Mouse (Mus musculus) neural tube, embryonic 15.5 days (tissue): ENCODE data around the gene Tppp2. TPM values are rescaled to one million over a fixed set of nuclear protein-coding genes. Genes with fewer than 3 reads are reported as not detected.

Experiments
- ATAC-seq: fragments of 200-750 bp; cut with Nextera tagmentation; 2 replicates; pipeline ENCODE4 v1.8.0; 2017; ENCODE audit warnings: mild to moderate bottlenecking, moderate TSS enrichment, moderate library complexity; ENCODE audit not compliant: low FRiP score
- H3K27ac ChIP-seq: fragments of 300-500 bp; sonication (generic); replicated peaks from 2 replicates; pipeline ENCODE4 v1.5.1; 2015; ENCODE audit warnings: mild to moderate bottlenecking, inconsistent platforms
- H3K27me3 ChIP-seq: fragments of 300-500 bp; sonication (generic); replicated peaks from 2 replicates; pipeline ENCODE4 v1.6.1; 2015; ENCODE audit warnings: inconsistent platforms
- H3K36me3 ChIP-seq: fragments of 300-500 bp; sonication (generic); 2 replicates; pipeline ENCODE4 v1.6.1; 2015; ENCODE audit warnings: inconsistent platforms
- H3K4me1 ChIP-seq: fragments of 300-500 bp; sonication (generic); 2 replicates; pipeline ENCODE4 v1.6.1; 2015; ENCODE audit warnings: inconsistent platforms
- H3K4me2 ChIP-seq: fragments of 300-500 bp; sonication (generic); 2 replicates; pipeline ENCODE4 v1.6.1; 2015; ENCODE audit warnings: inconsistent platforms, mild to moderate bottlenecking, moderate library complexity
- H3K4me3 ChIP-seq: fragments of 300-500 bp; sonication (generic); replicated peaks from 2 replicates; pipeline ENCODE4 v1.5.1; 2015; ENCODE audit warnings: mild to moderate bottlenecking, inconsistent platforms
- H3K9ac ChIP-seq: fragments of 300-500 bp; sonication (generic); replicated peaks from 2 replicates; pipeline ENCODE4 v1.6.1; 2015; ENCODE audit warnings: mild to moderate bottlenecking, inconsistent platforms
- H3K9me3 ChIP-seq: fragments of 300-500 bp; sonication (generic); replicated peaks from 2 replicates; pipeline ENCODE4 v1.6.1; 2016; ENCODE audit warnings: inconsistent platforms
- WGBS: fragments of 180-500 bp; shearing (Covaris S2); methylation state at CpG from one replicate; pipeline ENCODE4 v1.1.7; 2015; ENCODE audit warnings: mixed read lengths; 5-methylcytosine and 5-hydroxymethylcytosine counted together
- polyA plus RNA-seq: library from polyadenylated mRNA; unstranded; fragments of >200 nt; fragmentation: Nextera tagmentation; extraction: Ambion mirVana; gene quantifications from 2 replicates; pipeline ENCODE4 v1.2.1, GENCODE M21; 2015

Gene Tppp2
- polyA plus RNA-seq, 1 experiment from 2014 or later = not detected

DNA sequence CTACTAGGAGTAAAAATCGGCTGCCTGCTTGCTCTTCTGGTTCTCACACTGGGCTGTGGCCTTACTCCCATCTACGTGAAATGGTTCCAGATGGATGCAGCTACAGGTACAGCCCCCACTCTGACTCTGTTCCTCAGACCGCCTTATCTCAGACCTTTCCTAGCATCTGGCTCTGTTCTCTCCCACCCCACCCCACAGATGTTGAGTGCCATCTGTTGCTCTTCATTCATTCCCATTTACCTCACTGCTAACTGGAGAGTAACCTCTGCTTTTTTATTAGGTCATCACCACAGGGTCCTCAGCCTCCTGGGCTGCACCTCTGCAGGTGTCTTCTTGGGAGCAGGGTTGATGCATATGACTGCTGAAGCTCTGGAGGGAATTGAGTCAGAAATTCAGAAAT, 24.4 kb upstream of the Tppp2 start:
- no peak overlapping the region for H3K4me3 ChIP-seq
- H3K9me3 ChIP-seq = no peaks in the 10 kb centered on the region
- 70% methylated on average over 3 of the region's 3 CpGs for WGBS
- no peak overlapping the region for H3K9ac ChIP-seq
- no peaks in the 10 kb centered on the region for H3K4me1 ChIP-seq
- no peak overlapping the region for H3K4me2 ChIP-seq
- H3K27ac ChIP-seq = no peak overlapping the region
- no peaks in the 10 kb centered on the region for H3K27me3 ChIP-seq
- ATAC-seq = 0 out of 2 replicates have a peak, but pooled peaks have one; percentile 40
- peaks cover 65% of the 10 kb centered on the region for H3K36me3 ChIP-seq

DNA sequence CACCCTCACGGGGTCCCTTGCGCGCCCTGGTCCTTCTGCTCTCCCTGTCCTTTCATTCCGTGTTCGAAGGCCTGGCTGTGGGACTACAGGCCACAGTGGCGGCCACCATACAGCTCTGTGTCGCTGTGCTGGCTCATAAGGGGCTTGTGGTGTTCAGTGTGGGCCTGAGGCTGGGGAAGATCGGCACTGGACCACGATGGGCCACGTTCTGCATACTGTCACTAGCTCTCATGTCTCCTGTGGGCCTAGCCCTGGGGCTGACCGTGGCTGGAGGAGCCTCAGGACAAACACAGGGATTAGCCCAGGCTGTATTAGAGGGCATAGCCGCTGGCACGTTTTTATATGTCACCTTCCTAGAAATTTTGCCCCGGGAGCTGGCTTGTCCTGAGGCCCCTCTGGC, 23.2 kb upstream of the Tppp2 start:
- no peak for ATAC-seq
- H3K27ac ChIP-seq = no peak overlapping the region
- H3K27me3 ChIP-seq = no peaks in the 10 kb centered on the region
- no peak overlapping the region for H3K4me3 ChIP-seq
- H3K4me2 ChIP-seq = no peak overlapping the region
- no peak overlapping the region for H3K9ac ChIP-seq
- no peaks in the 10 kb centered on the region for H3K9me3 ChIP-seq
- 87% methylated on average over 14 of the region's 14 CpGs for WGBS
- no peaks in the 10 kb centered on the region for H3K4me1 ChIP-seq
- H3K36me3 ChIP-seq = peaks cover 53% of the 10 kb centered on the region

- no peak overlapping the region for H3K4me2 ChIP-seq
- H3K4me3 ChIP-seq = no peak overlapping the region
- H3K9me3 ChIP-seq = no peaks in the 10 kb centered on the region
- no peaks in the 10 kb centered on the region for H3K4me1 ChIP-seq
- H3K27ac ChIP-seq = no peak overlapping the region
- H3K36me3 ChIP-seq = peaks cover 44% of the 10 kb centered on the region
- H3K9ac ChIP-seq = no peak overlapping the region
- 89% methylated on average over 6 of the region's 6 CpGs for WGBS
- H3K27me3 ChIP-seq = no peaks in the 10 kb centered on the region
- no peak for ATAC-seq
These were observed 22.2 kb upstream of the Tppp2 start for GRCm38 (mm10) chr14:51896019-51896418.

- no peak overlapping the region for H3K9ac ChIP-seq
- no peak for ATAC-seq
- WGBS = 86% methylated on average over 8 of the region's 8 CpGs
These were observed 21.6 kb upstream of the Tppp2 start for GRCm38 (mm10) chr14:51896539-51897170.

DNA sequence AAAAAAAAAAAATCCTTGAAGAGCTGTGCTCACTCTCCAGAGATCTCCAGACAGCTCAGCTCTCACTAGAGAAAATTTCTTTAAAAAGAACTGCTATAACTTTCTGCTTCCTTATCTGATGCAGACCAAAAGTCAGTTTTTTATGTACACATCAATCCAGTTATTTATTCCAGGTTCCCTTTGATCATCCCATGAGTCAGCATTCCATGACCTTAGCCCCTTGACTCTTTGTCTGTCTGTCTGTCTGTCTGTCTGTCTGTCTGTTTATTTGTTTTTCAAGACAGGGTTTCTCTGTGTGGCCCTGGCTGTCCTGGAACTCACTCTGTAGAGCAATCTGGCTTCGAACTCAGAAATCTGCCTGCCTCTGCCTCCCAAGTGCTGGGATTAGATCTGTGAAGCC, 18.9 kb upstream of the Tppp2 start:
- ATAC-seq = no peak
- H3K9me3 ChIP-seq = no peaks in the 10 kb centered on the region
- H3K36me3 ChIP-seq = peaks cover 18% of the 10 kb centered on the region
- H3K4me1 ChIP-seq = no peaks in the 10 kb centered on the region
- 95% methylated on average over 1 of the region's 1 CpGs for WGBS
- no peak overlapping the region for H3K9ac ChIP-seq
- no peak overlapping the region for H3K4me3 ChIP-seq
- no peak overlapping the region for H3K27ac ChIP-seq
- H3K27me3 ChIP-seq = no peaks in the 10 kb centered on the region
- no peak overlapping the region for H3K4me2 ChIP-seq

More at GRCm38 (mm10) chr14:51896539-51897170, 21.6 kb upstream of the Tppp2 start:
- peaks cover 38% of the 10 kb centered on the region for H3K36me3 ChIP-seq
- no peaks in the 10 kb centered on the region for H3K9me3 ChIP-seq
- no peak overlapping the region for H3K27ac ChIP-seq
- no peaks in the 10 kb centered on the region for H3K4me1 ChIP-seq
- H3K4me3 ChIP-seq = no peak overlapping the region
- no peak overlapping the region for H3K4me2 ChIP-seq
- no peaks in the 10 kb centered on the region for H3K27me3 ChIP-seq

GRCm38 (mm10) chr14:51902806-51903710, 15.2 kb upstream of the Tppp2 start:
- 61% methylated on average over 9 of the region's 9 CpGs for WGBS
- H3K4me2 ChIP-seq = no peak overlapping the region
- no peak overlapping the region for H3K9ac ChIP-seq

DNA sequence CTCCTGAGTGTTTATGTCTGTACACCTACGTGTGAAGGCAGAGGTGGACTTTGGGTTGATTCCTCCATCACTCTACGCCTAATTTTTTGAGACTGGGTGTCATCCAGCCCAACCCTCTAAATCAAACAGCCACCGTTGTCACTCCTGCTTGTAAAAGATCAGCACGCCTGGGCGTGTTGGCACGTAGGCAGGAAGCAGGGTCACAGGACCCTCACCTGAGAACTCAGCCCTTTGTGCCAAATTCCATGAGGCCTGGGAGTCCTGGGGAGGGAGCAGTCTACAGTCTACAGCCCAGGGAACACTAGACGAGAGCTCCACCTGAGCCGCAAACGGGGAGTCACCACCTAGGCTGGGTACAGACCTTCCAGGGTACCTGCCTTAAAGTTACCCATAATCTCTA, 14.4 kb upstream of the Tppp2 start:
- Histone ChIP-seq H3K4me3 (no peak overlapping the region), H3K36me3 (peaks cover 27% of the 10 kb centered on the region), H3K4me1 (no peaks in the 10 kb centered on the region), H3K9me3 (no peaks in the 10 kb centered on the region), H3K9ac (no peak overlapping the region), H3K27ac (no peak overlapping the region), H3K27me3 (no peaks in the 10 kb centered on the region), H3K4me2 (no peak overlapping the region)
- WGBS = 91% methylated on average over 9 of the region's 9 CpGs
- peak; percentile 13; the same call in 1 of the 2 replicates for ATAC-seq

More at GRCm38 (mm10) chr14:51902806-51903710, 15.2 kb upstream of the Tppp2 start:
- Histone ChIP-seq H3K4me1 (no peaks in the 10 kb centered on the region), H3K27ac (no peak overlapping the region), H3K9me3 (no peaks in the 10 kb centered on the region), H3K27me3 (no peaks in the 10 kb centered on the region), H3K4me3 (no peak overlapping the region), H3K36me3 (peaks cover 19% of the 10 kb centered on the region)
- peak; percentile 85 for ATAC-seq

DNA sequence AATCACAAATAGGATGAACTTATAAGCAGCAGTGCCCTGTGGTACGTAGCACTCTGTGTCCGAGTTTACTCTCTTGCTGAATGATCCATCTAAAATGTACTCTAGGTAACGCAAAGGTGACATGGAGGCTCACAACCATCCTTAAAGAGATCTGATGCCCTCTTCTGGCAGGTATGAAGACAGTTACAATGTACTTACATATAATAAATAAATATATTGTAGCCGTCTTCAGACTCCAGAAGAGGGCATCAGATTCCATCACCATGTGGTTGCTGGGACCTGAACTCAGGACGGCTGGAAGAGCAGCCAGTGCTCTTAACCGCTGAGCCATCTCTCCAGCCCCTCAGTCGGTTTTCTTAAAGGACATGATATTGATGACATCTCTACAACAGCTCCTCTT, 13.5 kb upstream of the Tppp2 start:
- Histone ChIP-seq H3K9me3 (no peaks in the 10 kb centered on the region), H3K4me3 (no peak overlapping the region), H3K36me3 (peaks cover 32% of the 10 kb centered on the region), H3K27ac (no peak overlapping the region), H3K4me1 (no peaks in the 10 kb centered on the region), H3K9ac (no peak overlapping the region), H3K27me3 (no peaks in the 10 kb centered on the region), H3K4me2 (no peak overlapping the region)
- no peak for ATAC-seq
- 73% methylated on average over 7 of the region's 7 CpGs for WGBS

GRCm38 (mm10) chr14:51906102-51906501, 12.1 kb upstream of the Tppp2 start:
- Histone ChIP-seq H3K4me3 (no peak overlapping the region), H3K27ac (no peak overlapping the region), H3K4me2 (no peak overlapping the region), H3K36me3 (peaks cover 32% of the 10 kb centered on the region), H3K9ac (no peak overlapping the region), H3K27me3 (no peaks in the 10 kb centered on the region), H3K4me1 (0 out of 2 replicates have a peak, but pooled peaks cover 4% of the 10 kb centered on the region), H3K9me3 (no peaks in the 10 kb centered on the region)
- whole genome bisulfite sequencing = 94% methylated on average over 11 of the region's 11 CpGs
- no peak for ATAC-seq

DNA sequence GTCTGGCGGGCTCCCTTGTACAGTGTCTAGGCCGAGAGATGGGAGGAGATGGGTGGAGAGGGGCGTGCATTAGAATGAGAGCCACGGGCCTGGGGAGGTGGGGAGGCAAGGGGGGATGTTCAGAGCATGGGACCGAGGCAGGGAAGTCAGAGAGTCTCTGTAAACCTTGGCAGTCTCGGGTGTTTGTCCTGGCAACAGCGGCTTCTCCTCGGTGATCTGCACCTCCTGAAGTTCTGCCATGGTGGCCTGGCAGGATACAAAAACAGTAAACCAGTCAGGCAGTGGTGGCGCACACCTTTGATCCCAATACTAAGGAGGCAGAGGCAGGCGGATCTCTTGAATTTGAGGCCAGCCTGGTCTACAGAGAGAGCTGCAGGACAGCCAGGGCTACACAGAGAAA, 6.9 kb upstream of the Tppp2 start:
- no peak overlapping the region for H3K9ac ChIP-seq
- peak overlapping the region; percentile 98 for H3K4me2 ChIP-seq
- ATAC-seq = no peak
- H3K4me1 ChIP-seq = peaks cover 33% of the 10 kb centered on the region
- H3K27ac ChIP-seq = no peak overlapping the region
- H3K4me3 ChIP-seq = peak overlapping the region; percentile 66
- H3K27me3 ChIP-seq = no peaks in the 10 kb centered on the region
- 79% methylated on average over 10 of the region's 10 CpGs for WGBS
- H3K36me3 ChIP-seq = peaks cover 22% of the 10 kb centered on the region
- H3K9me3 ChIP-seq = no peaks in the 10 kb centered on the region

GRCm38 (mm10) chr14:51912391-51913061, 5.7 kb upstream of the Tppp2 start:
- peaks cover 17% of the 10 kb centered on the region for H3K36me3 ChIP-seq
- H3K27me3 ChIP-seq = no peaks in the 10 kb centered on the region
- H3K9ac ChIP-seq = peak overlapping the region; percentile 59
- peak overlapping the region; percentile 98 for H3K4me2 ChIP-seq
- WGBS = 7% methylated on average over 14 of the region's 14 CpGs
- ATAC-seq = peak; percentile 22
- peak overlapping the region; percentile 86 for H3K27ac ChIP-seq
- peaks cover 33% of the 10 kb centered on the region for H3K4me1 ChIP-seq
- H3K9me3 ChIP-seq = no peaks in the 10 kb centered on the region
- H3K4me3 ChIP-seq = peak overlapping the region; percentile 66
